Mouse (Mus musculus): ENCODE data around the gene Sys1. TPM values are rescaled to one million over a fixed set of nuclear protein-coding genes. Genes with fewer than 3 reads are reported as not detected.

Sys1 gene
- total RNA-seq, 2 experiments from 2014 or later, result 20.2 to 52.3 TPM

DNA sequence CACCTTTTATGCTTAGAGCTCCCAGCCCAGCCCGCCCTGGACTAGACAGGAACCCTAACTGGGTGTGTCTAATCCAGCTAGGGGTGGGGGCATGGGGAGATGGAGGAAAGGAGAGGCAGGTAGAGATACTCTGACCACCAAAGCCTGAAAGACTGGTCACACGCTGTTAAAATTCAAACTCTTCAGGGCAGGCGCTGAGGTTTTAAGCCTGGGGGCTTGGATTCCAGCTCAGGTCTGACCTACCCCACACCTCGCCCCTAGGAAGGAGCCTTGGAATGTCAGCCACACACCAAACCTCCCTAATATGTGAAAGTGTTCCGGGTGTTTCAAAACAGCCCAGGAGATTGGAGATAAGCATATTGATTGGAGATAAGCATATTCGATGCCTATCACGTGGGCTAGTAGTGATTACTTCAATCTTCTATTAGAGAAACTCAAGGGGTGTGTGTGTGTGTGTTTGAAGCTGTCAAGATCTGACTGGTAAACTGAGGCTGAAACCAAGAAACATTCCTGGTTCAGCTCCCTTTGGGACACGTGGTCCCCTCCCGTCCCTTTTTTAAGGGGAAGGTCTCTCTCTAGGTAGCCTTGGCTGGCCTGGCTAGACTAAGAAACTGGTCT is 23.4 kb upstream of the Sys1 start:
- ATAC-seq (ENCODE audit: poor library complexity, severe bottlenecking), result no peak

GRCm38 (mm10) chr2:164434681-164435080 is 22.1 kb upstream of the Sys1 start:
- no peak for ATAC-seq (ENCODE audit: poor library complexity, severe bottlenecking)

DNA sequence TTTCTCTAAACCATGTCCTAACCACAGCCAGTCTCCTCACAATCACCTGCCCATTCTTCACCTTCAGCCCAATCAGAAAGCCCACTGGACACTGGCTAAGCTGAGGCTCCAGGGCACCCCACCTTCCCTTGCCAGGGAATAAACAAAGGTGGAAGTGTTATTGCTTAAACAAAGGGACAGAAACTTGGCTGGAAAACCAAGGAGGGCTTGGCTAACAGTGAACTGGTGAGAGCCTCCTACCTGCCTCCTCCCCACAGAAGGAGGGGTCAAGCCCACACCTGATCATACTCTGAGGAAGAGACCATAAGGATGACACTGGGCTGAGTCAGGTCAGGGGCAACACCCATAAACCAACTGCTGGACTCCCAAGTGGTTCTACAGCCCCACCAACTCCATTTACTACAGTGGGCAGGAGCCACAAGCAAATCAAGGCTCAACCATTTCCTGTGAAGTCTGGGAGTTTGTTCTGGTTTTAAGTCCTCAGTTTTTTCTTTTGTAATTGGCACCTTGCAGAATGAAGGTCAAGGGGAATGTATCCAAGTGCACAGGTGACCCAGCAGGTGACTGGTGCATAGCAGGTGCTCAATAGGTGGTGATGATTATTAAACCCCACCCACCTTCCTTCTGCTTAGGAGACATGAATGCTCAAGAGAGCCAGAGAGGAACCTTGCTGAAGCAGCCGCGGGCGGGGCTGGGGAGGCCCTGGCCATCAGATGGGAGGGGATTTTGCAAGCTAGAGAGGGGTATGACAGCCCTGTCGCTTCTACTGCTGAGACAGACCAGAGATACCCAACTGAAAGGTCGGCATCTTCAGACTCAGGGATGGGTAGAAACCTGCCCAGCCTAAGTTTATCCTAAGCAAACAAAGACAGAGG is 21.3 kb upstream of the Sys1 start:
- no peak for ATAC-seq (ENCODE audit: poor library complexity, severe bottlenecking)

- no peak for ATAC-seq (ENCODE audit: poor library complexity, severe bottlenecking)
Measured at GRCm38 (mm10) chr2:164436215-164436913, 20.4 kb upstream of the Sys1 start.

DNA sequence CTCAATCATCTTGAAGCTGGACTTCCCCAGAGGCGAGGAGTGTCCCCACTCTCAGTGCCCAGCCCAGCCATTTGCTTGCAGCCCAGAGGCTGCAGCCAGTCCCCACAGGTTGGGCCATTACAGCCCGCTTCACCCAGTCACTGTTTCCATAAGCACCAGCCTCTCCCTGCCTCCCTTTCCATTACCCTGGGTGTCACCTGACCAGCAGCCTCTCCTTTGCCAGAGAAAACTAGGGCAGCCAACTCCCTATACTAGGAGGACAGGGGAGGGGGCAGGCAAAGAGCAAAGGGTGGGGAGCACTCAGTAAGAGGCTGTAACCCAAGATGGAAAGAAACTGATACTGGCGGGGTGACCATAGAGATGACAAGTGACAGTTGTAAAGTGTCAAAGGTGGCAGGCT is 19.8 kb upstream of the Sys1 start:
- ATAC-seq (ENCODE audit: poor library complexity, severe bottlenecking), result no peak

- no peak for ATAC-seq (ENCODE audit: poor library complexity, severe bottlenecking)
Measured at GRCm38 (mm10) chr2:164437710-164438109, 19.1 kb upstream of the Sys1 start.

DNA sequence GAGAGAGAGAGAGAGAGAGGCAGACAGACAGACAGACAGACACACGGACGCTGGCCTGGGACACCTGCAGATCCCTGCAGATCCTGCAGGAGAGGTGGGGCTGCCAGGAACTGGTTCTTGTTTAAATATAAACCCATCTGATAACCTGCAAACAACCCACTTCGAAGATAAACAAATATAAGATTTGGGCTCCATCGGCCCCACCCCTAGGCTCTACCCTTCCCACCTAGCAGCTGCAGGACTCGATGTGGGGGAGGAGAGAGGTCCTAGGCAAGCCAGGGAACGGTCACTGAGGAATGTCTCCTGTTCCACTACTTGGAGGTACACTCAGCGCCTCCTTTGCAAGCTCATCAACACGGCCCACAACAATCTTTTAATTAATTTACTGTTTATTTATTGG is 18.5 kb upstream of the Sys1 start:
- ATAC-seq (ENCODE audit: poor library complexity, severe bottlenecking), result no peak

DNA sequence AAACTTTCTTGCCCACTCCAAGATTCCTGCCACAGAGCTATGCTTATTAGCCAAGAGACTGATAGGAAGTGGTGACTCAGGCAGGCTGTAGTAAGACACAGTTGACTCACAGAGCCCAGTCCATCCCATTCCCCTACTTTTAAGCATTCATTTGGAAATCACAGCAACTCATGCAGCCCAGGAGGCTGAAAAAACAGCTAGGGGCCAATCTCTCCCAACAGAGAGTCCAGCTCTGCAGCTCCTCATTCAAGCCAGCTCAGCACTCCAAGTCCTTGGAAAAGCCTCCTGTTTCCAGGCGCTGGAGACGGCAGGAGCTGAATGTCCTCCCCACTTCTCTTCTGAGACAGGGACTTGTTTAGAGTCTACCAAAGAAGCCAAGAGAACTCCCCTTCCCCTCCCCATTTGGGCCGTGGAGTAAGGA is 17.8 kb upstream of the Sys1 start:
- ATAC-seq (ENCODE audit: poor library complexity, severe bottlenecking), result no peak

DNA sequence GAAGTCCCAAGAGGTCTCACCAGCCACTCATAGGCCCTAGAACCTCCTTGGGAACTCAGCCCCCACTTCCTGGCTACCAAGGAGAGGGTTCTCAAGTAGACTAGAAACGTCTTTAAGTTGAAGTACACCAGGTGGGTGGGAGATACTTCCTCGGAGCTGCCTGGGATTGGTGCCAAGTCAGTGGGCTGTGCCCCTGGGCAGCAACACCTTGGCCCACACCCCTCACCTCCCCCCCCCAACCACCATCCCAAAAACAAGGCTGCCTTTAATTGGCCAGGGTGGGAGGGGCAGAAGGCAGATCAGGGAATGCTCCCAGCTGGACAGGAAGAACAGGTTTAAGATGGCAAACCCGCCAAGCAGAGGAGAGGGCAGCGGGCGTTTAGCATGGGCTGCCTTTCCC is 16.4 kb upstream of the Sys1 start:
- ATAC-seq (ENCODE audit: poor library complexity, severe bottlenecking), result no peak

- peak; percentile 75 for ATAC-seq (ENCODE audit: poor library complexity, severe bottlenecking)
Measured at GRCm38 (mm10) chr2:164441155-164441554, 15.6 kb upstream of the Sys1 start.

DNA sequence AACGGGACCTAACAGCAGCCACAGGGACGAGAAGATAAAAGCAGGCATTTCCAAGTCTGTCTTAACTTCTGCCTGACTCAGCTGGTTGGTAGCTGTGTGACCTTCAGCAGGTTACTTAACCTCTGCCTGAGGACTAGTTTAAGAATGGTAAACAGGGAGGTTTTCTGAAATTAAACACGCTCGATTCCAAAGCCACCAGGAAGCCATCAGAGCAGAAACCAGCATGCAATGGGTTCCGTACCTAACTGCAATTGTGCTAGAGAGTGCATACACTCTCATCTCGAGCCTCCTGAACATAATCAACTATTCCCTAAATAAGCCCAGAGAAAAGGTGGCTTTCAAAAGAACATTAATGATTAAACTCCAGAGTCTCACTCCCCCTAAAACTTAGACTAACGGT is 15.0 kb upstream of the Sys1 start:
- ATAC-seq (ENCODE audit: poor library complexity, severe bottlenecking), result no peak

- no peak for ATAC-seq (ENCODE audit: poor library complexity, severe bottlenecking)
Measured at GRCm38 (mm10) chr2:164442315-164443050, 14.3 kb upstream of the Sys1 start.

DNA sequence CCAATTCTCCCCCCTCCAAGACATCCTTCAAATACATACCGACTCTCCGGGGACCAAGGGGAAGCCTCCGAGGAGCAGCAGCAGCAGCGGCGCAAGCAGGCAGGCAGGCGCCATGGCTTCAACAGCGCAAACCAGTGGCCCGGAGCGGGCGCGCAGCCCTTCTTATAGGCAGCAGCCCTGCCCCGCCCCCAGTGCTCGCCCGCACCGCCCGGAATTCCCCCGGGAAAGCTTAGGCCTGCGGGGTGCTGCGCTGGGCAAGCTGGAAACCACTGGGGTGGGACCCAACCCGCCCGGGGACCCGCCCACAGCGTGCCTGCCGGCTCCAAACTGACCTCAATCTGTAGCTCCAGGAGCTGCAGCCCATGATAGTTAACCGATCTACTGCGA is 13.7 kb upstream of the Sys1 start:
- ATAC-seq (ENCODE audit: poor library complexity, severe bottlenecking), result 0 out of 2 replicates have a peak, but pooled peaks have one; percentile 17

DNA sequence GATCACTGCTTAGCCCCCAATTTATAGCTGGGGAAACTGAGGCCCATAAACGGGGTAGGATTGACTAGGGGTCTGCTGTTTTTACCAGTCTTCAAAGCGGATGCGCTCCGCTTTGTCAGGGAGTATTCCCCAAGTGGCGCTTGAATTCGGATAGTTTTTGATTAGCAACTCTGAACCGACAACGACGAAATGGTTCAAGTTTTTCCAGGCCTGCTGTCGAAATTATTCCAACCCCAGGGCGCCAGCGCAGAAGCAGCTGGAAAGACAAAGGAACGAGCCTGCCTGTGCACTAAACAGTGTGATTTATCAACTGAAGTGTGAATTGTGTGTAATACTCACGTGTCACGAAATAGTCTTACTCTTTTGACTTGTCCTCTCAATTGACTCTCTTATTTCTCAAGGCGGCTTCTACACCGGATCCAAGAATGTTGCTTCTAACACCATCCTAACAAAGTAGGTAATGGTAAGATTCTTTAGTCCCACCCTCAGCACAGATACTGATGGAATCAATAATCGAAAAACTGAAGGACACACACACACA is 13.2 kb upstream of the Sys1 start, which contains the start of gene Sdc4:
Gene Sdc4 (minus strand): TSS at position 428 of the 541 bp plus-strand sequence.
- ATAC-seq (ENCODE audit: poor library complexity, severe bottlenecking), result no peak

DNA sequence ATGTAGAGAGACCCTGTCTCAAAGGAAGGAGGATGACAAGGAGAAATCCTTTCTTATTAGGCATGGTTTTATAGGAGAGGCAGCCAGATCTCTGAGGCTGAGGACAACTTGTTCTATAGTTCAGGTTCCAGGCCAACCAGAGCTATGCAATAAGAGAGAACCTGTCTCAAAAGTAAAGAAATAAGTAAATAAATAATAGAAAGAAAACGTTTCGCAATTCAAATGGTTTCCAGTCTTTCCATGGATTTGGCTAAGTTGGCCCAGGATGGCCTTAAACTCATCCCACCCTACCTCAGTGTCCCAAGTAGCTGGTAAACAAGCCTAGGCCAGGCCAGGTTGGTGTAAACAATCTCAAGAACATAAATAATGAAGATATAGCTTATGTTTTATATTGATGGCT is 12.1 kb upstream of the Sys1 start:
- no peak for ATAC-seq (ENCODE audit: poor library complexity, severe bottlenecking)

DNA sequence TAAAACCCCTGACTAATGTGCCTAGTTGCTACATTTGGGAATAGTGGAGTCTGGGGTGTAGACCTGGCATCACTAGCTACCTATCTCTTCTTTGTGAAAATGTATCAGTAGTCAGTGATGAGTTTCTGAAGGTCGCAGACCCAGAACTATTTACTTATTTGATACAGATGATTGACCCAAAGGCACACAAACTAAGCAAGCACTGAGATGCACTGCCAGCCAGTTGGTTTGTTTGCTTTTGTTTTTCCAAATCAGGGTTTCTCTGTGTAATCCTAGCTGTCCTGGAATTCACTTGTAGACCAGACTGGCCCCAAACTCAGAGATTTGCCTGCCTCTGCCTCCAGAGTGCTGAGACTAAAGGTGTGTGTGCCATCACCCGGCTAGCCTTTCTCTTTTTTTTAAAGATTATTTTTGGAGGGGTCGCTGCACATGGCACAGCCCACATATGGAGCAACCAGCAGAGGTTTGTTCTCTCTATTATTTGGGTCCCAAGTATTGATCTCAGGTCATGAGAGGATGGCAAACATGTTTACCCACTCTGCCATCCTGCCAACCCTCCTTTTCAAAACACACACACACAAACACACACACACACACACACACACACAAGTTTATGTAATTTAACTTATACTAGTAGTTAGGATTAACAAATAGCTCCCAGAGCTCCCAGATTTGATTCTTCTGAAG is 11.2 kb upstream of the Sys1 start:
- ATAC-seq (ENCODE audit: poor library complexity, severe bottlenecking), result no peak

DNA sequence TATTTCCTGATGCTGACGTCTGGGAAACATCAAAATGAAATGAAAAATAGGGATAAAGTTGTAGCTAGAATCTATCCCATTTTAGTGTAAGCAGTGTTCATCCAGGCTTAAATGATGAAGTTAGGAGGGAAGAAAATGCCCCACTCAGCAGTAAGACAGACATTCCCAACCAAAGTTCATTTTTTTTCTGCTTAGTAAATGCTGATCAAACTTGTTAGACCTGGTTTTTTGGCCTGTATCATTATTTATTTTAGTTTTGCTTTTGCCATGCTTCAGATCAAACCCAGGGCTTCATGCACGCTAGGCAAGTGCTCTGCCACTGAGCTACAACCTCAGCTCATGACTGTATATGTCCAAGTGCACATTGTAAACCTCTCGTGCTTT is 10.7 kb upstream of the Sys1 start:
- ATAC-seq (ENCODE audit: poor library complexity, severe bottlenecking), result no peak

- ATAC-seq (ENCODE audit: poor library complexity, severe bottlenecking), result no peak
Measured at GRCm38 (mm10) chr2:164448140-164448539, 8.6 kb upstream of the Sys1 start.

GRCm38 (mm10) chr2:164448921-164449320 is 7.8 kb upstream of the Sys1 start:
- ATAC-seq (ENCODE audit: poor library complexity, severe bottlenecking), result no peak
